Mouse (Mus musculus): ENCODE data around the gene Pop4. TPM values are rescaled to one million over a fixed set of nuclear protein-coding genes. Genes with fewer than 3 reads are reported as not detected.
"Not testable (repeated sequence)": the region's sequence is repeated elsewhere in the genome, so short reads cannot be mapped to it uniquely, and the experiment has no call there.

Pop4 gene
- polyA plus RNA-seq (2016; fragmentation: Nextera tagmentation; extraction: Ambion mirVana) = 41.6 and 42.4 TPM in 2 replicates

DNA sequence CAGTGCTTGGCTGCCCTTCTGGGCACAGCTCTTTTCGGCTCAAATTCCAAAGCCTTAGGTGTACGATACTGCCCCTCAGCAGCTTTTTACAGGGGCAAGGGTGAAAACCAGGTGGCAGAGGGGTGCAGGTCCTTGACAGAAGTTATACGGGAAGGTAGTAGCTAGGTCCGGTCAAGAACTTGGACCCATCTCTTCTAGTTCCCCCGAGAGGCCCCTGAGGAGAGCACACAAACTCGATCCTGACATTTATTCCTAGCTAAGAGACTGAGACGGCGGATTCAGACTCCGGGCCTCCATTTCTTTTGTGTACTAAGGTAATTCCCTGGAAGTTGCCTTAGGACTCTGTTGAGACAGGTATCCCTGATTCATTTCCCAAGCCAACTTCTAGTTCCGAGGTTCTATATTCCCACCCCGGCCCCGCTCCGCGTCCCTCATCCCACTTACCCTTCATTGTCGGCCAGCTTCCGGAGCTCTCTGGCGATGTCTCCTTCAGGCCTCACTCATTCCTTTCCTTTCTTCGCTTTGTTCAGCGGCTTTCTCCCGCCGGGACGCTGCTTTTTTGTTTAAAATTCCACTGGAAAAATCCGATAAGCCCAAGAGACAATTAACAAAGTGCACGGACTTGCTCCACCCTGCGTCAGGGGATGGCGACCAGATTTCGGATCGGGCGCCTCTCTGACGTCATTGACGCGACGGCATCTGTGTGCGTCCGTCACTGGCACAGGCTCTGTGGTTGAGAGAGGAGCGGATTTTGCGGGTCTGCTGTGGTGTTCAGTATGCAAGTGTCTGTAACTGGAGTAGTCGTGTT is at the start of gene Pop4:
Gene Pop4 (minus strand): TSS at position 721 of the 808 bp plus-strand sequence.
- Histone ChIP-seq H3K9me3 (replicated peaks) (no peaks in the 10 kb centered on the region), H3K36me3 (peaks cover 29% of the 10 kb centered on the region), H3K9ac (peak within 1 kb of the TSS; percentile 87), H3K27ac (ENCODE audit: poor library complexity, severe bottlenecking) (peak within 1 kb of the TSS; percentile 69), H3K4me1 (replicated peaks) (peaks cover 12% of the 10 kb centered on the region), H3K4me2 (peak within 1 kb of the TSS; percentile 96), H3K4me3 (peak within 1 kb of the TSS; percentile 79), H3K27me3 (replicated peaks) (no peaks in the 10 kb centered on the region)
- WGBS = 1% methylated on average over 38 of the region's 38 CpGs
- peak; percentile 92 for ATAC-seq (ENCODE audit: insufficient number of reproducible peaks, low FRiP score)

DNA sequence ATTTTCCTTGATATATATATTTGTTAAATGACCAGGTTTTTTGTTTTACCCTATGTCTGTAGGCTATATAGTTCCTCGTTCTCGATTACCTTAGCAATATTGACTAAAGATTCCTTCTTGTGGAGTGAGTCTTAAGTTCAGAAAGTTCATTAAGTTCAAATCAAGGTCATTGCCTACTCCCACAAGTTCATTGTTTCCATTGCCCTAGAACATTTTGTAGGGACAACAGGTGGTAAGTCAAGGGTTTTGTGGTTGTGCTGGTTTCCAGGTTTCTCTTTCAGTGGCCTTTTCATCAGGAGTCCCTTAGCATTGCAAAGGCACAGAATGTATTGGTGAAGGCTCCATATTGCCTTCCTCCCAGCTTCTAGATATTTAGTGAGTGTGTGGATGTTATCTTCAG is 49.4 kb upstream of the Pop4 start:
- H3K27me3 ChIP-seq (replicated peaks) = no peaks in the 10 kb centered on the region
- H3K27ac ChIP-seq (ENCODE audit: poor library complexity, severe bottlenecking) = no peak overlapping the region
- no peak for ATAC-seq (ENCODE audit: insufficient number of reproducible peaks, low FRiP score)

DNA sequence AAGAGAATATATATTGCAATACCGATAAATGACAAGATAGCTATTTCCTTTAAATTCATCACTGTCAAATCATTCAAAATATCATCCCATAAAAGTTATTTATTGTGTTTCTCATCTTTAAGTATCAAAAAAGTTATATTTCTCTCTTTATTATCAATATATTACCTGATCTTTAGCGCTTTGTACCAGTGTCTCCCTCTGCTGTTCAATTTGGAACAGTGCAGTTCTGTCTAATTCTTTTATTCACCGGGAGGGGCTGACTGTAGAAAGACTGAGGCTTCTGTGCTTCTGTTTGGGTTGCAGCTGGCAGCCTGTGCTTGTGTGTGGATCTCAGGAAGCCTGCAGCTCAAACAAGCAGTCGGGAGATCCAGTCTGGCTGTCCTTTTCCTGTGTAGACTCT is 11.0 kb upstream of the Pop4 start:
- H3K27me3 ChIP-seq (replicated peaks); H3K4me1 ChIP-seq (replicated peaks); H3K9ac ChIP-seq; ATAC-seq (ENCODE audit: insufficient number of reproducible peaks, low FRiP score); H3K4me3 ChIP-seq; H3K9me3 ChIP-seq (replicated peaks); H3K4me2 ChIP-seq; H3K27ac ChIP-seq (ENCODE audit: poor library complexity, severe bottlenecking); H3K36me3 ChIP-seq: not testable (repeated sequence)
- 25% methylated on average over 4 of the region's 4 CpGs for WGBS

More for the DNA sequence above, 49.4 kb upstream of the Pop4 start:
- 75% methylated on average over 2 of the region's 2 CpGs for WGBS
- no peak overlapping the region for H3K4me2 ChIP-seq
- no peaks in the 10 kb centered on the region for H3K36me3 ChIP-seq
- no peaks in the 10 kb centered on the region; the same call in 1 of the 2 replicates for H3K9me3 ChIP-seq (replicated peaks)
- H3K9ac ChIP-seq = no peak overlapping the region
- no peak overlapping the region for H3K4me3 ChIP-seq
- no peaks in the 10 kb centered on the region for H3K4me1 ChIP-seq (replicated peaks)

DNA sequence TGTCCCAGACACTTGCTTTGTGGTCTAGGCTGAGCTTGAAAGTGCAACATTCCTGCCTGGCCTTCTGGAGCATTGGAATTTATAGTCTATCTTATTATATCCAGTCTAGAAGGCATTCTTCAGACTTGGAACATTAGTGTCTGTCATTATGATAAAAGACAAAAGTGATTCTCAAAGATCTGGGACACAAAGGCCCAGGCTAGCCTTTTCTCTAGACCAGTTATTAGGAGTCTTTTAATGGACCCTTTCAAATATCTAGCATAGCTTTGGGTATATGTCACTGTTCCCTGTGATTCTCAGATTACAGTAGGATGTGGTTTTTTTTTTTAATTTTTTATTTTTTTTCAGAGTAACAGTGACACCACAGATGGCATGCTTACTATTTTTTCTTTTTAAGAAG is 1.3 kb upstream of the Pop4 start:
- no peak for ATAC-seq (ENCODE audit: insufficient number of reproducible peaks, low FRiP score)
- Histone ChIP-seq H3K36me3 (peaks cover 12% of the 10 kb centered on the region), H3K27me3 (replicated peaks) (no peaks in the 10 kb centered on the region), H3K9ac (no peak overlapping the region), H3K4me2 (no peak overlapping the region), H3K27ac (ENCODE audit: poor library complexity, severe bottlenecking) (no peak overlapping the region), H3K9me3 (replicated peaks) (no peaks in the 10 kb centered on the region), H3K4me1 (replicated peaks) (peaks cover 12% of the 10 kb centered on the region), H3K4me3 (no peak overlapping the region)

DNA sequence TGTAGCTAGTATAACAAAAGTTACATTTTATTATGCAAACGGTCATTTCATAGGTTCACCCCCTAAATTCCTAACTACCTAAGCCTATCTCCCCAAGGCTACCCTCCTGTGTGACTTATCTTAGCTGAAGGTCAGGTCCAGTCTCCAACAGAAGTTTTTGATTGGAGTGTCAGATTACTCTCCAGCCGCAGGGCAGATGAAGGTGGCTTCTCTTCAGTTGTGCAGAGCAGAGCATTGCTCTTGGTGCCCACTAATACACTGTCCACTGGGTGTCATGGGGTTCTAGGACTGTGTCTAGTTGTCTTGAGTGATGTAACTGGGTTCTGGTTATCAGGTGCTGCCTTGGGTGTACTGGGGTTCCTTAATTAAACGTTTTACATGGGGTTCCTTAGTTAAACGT is 636 bp upstream of the Pop4 start:
- Histone ChIP-seq H3K36me3 (peaks cover 19% of the 10 kb centered on the region), H3K27ac (ENCODE audit: poor library complexity, severe bottlenecking) (no peak overlapping the region), H3K9me3 (replicated peaks) (no peaks in the 10 kb centered on the region), H3K9ac (no peak overlapping the region), H3K4me2 (peak overlapping the region; percentile 61), H3K27me3 (replicated peaks) (no peaks in the 10 kb centered on the region), H3K4me3 (peak overlapping the region; percentile 79), H3K4me1 (replicated peaks) (peaks cover 12% of the 10 kb centered on the region)
- no peak for ATAC-seq (ENCODE audit: insufficient number of reproducible peaks, low FRiP score)
- 11% methylated on average over 4 of the region's 4 CpGs for WGBS

DNA sequence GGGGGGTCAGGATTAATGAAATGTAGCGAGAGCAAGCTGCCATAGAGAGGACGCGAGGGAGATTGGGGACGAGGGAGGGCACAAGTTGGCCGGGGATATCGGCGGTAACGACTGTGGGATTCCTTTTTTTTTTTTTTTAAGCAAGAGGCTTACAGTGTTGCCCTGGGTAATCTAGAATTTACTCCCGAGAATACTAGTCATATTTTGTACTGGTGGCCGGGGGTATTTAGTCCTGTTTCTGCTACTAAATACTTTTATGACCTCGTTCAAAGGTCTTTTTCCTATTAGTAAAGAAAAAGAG is 238 bp upstream of the Pop4 start:
- Histone ChIP-seq H3K4me3 (peak overlapping the region; percentile 79), H3K9me3 (replicated peaks) (no peaks in the 10 kb centered on the region), H3K4me2 (peak overlapping the region; percentile 61), H3K9ac (peak overlapping the region; percentile 87), H3K4me1 (replicated peaks) (peaks cover 12% of the 10 kb centered on the region), H3K27ac (ENCODE audit: poor library complexity, severe bottlenecking) (peak overlapping the region; percentile 69), H3K27me3 (replicated peaks) (no peaks in the 10 kb centered on the region), H3K36me3 (peaks cover 23% of the 10 kb centered on the region)
- peak; percentile 60; the same call in 1 of the 2 replicates for ATAC-seq (ENCODE audit: insufficient number of reproducible peaks, low FRiP score)
- WGBS = under 1% methylated on average over 11 of the region's 11 CpGs

DNA sequence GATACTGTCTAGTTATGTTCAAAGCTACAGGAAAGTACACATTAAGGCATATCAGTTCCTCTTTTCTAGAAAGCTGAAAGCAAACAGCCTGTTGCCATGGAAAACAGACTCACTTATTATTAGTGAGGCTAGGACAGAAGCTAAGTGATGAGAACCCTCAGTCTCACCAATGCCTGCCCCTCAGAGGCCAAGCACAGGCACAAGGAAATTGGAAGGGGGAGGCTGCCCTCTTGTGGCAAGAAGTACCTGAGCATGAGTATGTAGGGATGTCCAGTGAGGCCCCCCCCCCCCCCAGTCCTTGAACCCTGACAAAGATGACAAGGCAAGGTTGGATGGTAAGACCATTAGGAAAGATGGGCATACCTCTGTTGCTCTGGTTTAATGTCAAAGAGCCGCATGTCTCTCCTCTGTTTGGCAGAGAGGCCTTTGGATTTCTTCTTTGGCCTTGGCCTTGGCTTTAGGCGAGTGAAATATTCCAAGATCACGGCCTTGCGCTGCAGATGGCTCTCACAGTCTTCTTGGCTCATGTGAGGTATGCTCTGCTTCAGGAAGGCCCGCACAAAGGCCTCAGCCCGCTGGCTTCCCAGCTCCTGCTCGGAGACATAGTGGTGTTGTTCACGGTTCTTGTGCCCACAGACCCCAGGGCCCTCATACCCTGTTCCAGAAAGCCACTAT is 4.1 kb downstream of the Pop4 start:
- Histone ChIP-seq H3K27ac (ENCODE audit: poor library complexity, severe bottlenecking) (no peak overlapping the region), H3K4me2 (no peak overlapping the region), H3K27me3 (replicated peaks) (no peaks in the 10 kb centered on the region), H3K36me3 (peaks cover 66% of the 10 kb centered on the region), H3K9me3 (replicated peaks) (no peaks in the 10 kb centered on the region), H3K4me3 (no peak overlapping the region), H3K4me1 (replicated peaks) (peaks cover 12% of the 10 kb centered on the region), H3K9ac (no peak overlapping the region)
- 83% methylated on average over 8 of the region's 8 CpGs for WGBS
- 0 out of 2 replicates have a peak, but pooled peaks have one; percentile 43 for ATAC-seq (ENCODE audit: insufficient number of reproducible peaks, low FRiP score)

DNA sequence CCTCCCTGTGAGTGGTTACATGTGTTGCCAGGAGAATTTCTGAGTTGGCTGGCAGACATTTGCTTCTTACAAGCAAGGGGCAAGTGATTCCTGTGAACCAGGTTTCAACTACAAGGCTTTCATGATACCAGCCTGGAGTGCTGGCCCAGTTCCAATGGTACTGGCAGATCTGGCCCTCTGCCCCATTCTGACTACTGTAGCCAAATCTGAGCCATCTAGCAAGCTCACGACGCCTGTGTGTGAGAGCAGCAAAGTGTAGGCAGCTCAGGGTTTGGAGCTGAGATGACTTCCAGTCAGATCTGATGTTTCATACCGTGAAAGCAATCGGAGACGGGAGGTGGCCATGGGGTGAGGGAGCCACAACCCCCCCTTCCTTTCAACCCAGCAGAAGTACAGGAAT is 8.8 kb downstream of the Pop4 start:
- WGBS = 75% methylated on average over 5 of the region's 5 CpGs
- H3K9ac ChIP-seq = no peak overlapping the region
- no peaks in the 10 kb centered on the region for H3K27me3 ChIP-seq (replicated peaks)
- H3K4me1 ChIP-seq (replicated peaks) = no peaks in the 10 kb centered on the region
- no peaks in the 10 kb centered on the region for H3K9me3 ChIP-seq (replicated peaks)
- H3K4me2 ChIP-seq = no peak overlapping the region
- H3K36me3 ChIP-seq = peaks cover 64% of the 10 kb centered on the region
- no peak overlapping the region for H3K27ac ChIP-seq (ENCODE audit: poor library complexity, severe bottlenecking)
- no peak for ATAC-seq (ENCODE audit: insufficient number of reproducible peaks, low FRiP score)
- H3K4me3 ChIP-seq = no peak overlapping the region

DNA sequence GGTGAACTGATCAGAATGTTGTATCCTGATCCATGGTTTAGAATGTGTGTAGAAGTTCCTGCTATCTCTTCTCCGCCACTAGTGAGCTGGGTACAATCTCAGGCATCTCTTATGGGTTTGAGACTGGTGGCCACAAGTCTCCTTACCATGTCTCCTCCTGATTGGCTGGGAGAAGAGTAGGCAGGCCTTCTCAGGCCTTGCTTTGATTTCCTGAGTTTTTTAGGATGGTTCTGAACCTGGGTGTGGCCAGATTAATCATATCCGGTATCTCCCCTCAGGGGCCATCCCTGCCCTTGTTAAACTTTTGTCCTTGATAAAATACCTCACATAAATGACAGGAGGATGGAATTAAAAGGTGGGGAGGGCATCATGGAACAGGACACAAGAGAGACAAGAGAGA is 11.6 kb downstream of the Pop4 start:
- Histone ChIP-seq H3K4me3 (no peak overlapping the region), H3K4me1 (replicated peaks) (no peaks in the 10 kb centered on the region), H3K36me3 (peaks cover 36% of the 10 kb centered on the region), H3K9me3 (replicated peaks) (no peaks in the 10 kb centered on the region), H3K27me3 (replicated peaks) (no peaks in the 10 kb centered on the region), H3K27ac (ENCODE audit: poor library complexity, severe bottlenecking) (no peak overlapping the region), H3K4me2 (no peak overlapping the region), H3K9ac (no peak overlapping the region)
- WGBS = 84% methylated on average over 2 of the region's 2 CpGs
- no peak for ATAC-seq (ENCODE audit: insufficient number of reproducible peaks, low FRiP score)

DNA sequence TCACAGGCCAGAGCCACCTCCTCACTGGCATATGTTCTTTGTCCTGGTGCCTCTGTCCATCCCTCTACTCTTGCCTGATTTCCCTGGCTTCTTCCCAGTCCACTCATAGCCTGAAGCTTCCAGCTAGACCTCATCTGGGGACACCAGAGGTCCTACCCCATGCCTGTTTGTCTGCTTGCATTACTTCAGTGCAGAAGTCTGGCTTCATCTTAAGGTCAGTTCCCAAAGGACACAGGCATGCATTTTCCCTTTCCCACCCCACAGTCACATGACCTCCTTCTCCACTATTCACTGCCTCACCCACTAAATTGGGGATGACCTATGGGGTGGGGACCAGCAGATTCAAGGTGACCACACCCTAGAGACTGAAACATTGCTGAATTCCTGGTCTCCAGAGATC is 17.8 kb downstream of the Pop4 start:
- ATAC-seq (ENCODE audit: insufficient number of reproducible peaks, low FRiP score) = no peak
- Histone ChIP-seq H3K27ac (ENCODE audit: poor library complexity, severe bottlenecking) (no peak overlapping the region), H3K27me3 (replicated peaks) (no peaks in the 10 kb centered on the region), H3K9me3 (replicated peaks) (no peaks in the 10 kb centered on the region), H3K4me3 (no peak overlapping the region), H3K4me2 (no peak overlapping the region), H3K9ac (no peak overlapping the region), H3K36me3 (no peaks in the 10 kb centered on the region), H3K4me1 (replicated peaks) (0 out of 2 replicates have a peak, but pooled peaks cover 3% of the 10 kb centered on the region)

DNA sequence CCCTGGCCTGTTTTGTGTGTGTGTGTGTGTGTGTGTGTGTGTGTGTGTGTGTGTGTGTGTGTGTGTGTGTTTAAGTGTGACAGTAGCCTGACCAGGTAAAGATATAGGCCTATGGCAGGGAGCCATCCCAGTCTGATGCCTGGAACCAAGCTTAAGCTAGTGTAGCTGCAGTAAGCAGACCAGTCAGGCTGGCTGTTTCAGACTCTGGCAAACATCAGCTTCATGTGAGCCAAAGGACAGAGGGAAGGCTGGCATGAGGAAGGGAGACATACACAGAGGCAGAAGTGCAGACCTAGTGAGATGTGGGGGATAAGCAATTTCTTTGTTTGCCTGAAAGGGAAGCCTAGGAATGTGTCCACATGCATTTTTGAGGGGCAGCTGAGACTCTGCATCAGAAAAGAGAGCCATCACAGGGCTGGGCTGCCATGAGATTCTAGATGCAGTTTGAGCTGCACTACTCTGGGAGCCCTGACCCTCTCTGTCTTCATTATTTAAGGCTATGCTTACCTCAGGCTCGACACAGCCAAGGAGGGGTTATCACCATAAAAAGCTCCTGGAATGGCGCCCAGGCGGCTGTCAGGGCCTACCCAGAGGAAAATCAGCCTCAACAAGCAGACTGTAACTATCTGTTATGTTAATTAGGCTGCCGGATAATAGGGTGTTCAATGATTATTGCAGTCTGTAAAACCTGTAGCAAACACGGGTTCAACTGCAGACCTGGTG is 19.6 kb downstream of the Pop4 start:
- ATAC-seq (ENCODE audit: insufficient number of reproducible peaks, low FRiP score) = no peak
- H3K27me3 ChIP-seq (replicated peaks) = no peaks in the 10 kb centered on the region
- WGBS = 42% methylated on average over 5 of the region's 5 CpGs
- H3K4me2 ChIP-seq = no peak overlapping the region
- H3K27ac ChIP-seq (ENCODE audit: poor library complexity, severe bottlenecking) = no peak overlapping the region
- H3K36me3 ChIP-seq = no peaks in the 10 kb centered on the region
- H3K9ac ChIP-seq = no peak overlapping the region
- no peak overlapping the region for H3K4me3 ChIP-seq
- H3K9me3 ChIP-seq (replicated peaks) = no peaks in the 10 kb centered on the region
- 0 out of 2 replicates have a peak, but pooled peaks cover 3% of the 10 kb centered on the region for H3K4me1 ChIP-seq (replicated peaks)

All from heart, embryonic 12.5 days (tissue).